Mouse (Mus musculus) retina, postnatal 1 day (tissue): ENCODE measurements around the gene Olfr1394.
"Not testable (repeated sequence)": the region's sequence is repeated elsewhere in the genome, so short reads cannot be mapped to it uniquely, and the experiment has no call there.

Experiments used
- DNase-seq: peaks from one replicate; pipeline ENCODE4 v3.0.0-alpha.2; 2012

The Olfr1394 gene

DNA sequence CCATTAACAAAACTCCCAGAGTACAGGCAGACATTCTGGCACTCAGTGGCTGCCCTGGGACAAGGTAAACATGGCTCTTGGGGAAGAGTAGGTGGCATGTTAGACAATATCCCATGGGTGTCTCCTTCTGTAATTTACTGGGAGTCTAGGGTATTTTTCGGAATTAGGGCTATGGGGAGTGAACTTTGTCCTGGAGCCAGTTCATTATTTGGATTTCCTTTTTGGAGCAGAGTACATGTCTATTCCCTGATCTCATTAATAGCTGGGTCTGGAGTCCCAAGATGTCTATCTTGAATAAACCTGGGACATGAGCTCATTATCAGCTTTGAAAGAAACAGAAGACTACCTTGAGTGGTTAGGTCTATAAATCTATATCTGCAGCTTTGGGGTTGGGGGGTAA, at the start of gene Olfr1394:
Olfr1394 (plus strand) TSS at position 301 of the 400 bp plus-strand sequence.
- no peak for DNase-seq

DNA sequence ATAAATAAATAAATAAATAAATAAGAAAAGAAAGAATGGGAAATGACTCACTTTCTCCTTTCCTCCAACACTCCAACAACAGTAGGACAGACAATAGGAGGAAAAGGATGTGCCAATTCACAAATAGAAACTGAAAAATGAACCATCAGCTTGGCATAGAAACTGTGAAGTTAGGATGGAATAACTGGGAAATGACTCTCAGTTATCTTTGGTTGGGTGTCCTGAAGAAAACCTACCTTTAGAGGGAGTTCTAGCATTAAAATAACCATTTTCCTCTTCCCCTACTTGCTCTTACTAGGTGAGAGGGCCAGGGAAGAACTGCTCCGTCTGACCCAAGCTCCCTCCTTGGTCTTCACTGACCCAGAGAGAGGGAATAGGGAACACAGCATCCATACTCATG, 48.4 kb upstream of the Olfr1394 start:
- no peak for DNase-seq

DNA sequence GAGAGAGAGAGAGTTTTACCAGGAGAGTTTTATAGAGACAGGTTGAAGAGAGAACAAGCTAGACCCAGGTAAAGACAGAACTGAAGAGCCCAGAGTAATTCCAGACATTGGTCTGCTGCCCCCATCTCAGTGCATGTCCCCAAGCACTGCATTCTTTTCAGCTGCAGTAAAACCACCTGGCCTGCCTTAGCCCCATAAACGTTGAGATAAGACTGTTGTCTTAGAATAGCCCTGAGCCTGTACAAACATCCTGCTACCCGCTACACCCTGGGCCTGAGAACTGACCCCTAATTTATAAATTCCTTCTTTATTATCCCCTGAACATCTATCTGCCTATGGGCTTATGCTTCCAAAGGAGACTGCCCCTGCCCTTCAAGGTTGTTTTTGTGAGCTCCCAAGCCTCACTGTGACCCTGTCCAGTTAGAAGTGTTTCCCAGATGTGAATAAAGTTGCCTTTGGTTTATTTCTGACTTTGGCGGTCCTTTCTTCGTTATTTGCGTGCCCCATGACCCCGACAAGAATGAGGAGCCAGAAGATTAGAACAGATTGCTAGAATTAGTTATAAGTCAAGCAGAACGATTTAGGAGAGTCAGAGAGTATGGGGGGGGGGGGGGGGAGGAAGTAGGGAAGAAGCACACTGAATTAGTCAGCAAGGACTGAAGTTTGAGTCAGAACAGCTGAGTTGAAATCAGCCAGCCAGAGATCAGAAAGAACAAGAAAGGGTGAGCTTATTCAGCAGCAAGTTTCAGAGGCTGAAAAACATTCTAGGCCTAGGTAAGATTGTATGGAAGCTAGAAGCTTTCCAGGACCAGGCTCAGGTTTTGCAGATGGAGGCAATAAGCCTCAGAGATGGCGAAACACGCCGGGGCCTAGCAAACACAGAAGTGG, 46.3 kb upstream of the Olfr1394 start:
- DNase-seq = no peak

DNA sequence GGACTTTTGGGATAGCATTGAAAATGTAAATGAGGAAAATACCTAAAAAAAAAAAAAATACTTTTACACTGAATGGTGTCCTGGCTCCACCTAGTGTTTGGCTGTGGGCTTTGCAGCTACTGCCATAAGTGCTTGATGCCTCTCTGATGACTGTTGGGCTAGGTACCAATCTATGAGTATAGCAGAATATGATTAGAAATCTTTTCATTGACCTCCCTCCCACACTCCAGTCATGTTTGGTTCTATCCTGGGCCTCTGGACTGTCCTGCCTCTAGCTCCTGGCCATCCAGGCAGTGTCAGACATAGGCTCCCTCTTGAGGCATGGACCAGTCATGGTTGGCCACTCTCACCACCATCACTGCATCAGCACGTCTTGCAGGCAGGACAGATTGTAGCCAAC, 45.3 kb upstream of the Olfr1394 start:
- DNase-seq = peak; percentile 24

DNA sequence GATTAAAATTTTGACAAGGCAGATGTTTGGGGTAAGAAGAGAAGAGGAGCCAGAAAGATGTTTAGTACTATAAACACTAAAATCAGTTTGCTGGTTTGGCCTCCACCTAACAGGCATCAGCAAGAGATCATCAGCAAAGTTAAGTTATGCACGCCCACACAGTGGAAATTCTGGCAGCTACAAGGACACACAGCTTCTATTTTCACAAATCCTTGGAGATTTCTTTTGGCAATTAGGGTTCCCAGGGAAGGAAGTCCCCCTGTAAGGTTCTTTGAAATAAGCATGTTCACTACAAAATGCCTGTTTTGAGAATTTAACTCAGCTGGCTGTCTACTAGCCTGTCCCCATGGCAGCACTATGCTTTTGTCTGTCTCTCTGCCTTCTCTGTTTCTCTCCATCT, 43.2 kb upstream of the Olfr1394 start:
- DNase-seq = no peak

DNA sequence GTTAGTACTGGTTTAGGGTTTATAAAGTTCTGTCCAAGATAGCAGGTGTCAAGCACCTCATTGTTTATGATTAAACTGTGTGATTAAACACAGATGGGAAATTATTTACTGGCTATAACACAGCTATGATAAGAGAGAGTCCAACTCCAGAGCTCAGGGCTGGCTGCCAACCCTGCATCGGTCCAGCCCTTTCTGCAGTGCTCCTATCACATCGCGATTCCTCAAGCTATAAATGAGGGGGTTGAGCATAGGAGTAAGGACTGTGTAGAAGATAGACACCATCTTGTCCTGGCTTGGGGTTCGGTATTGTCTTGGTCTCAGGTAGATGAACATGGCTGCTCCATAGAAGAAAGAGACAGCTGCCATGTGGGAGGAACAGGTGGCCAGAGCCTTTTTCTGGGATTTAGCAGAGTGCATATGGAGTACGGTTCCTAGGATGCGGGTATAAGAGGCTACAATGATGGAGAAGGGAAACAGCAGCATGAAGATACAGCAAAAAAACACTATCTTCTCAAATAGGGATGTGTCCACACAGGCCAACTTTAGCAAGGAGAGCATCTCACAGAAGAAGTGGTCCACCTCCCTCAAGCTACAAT, 41.5 kb upstream of the Olfr1394 start:
- DNase-seq = no peak

DNA sequence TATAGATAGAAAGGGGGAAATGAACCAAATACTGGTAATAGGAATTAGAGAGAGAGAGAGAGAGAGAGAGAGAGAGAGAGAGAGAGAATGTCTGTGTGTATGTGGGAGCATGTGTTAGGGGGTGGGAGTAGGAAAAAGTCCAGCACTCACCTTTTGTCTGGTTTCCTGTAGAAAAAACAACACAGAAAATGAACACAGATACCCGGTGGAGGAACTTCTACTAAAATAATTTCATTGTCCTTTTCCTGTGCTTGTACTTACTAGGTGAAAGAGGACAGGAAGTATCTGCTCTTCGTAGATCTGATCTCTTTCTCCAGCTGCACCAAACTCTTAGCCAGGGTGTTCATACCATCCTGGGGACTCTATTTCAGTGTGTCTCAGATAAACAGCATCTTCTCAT, 40.0 kb upstream of the Olfr1394 start:
- no peak for DNase-seq

DNA sequence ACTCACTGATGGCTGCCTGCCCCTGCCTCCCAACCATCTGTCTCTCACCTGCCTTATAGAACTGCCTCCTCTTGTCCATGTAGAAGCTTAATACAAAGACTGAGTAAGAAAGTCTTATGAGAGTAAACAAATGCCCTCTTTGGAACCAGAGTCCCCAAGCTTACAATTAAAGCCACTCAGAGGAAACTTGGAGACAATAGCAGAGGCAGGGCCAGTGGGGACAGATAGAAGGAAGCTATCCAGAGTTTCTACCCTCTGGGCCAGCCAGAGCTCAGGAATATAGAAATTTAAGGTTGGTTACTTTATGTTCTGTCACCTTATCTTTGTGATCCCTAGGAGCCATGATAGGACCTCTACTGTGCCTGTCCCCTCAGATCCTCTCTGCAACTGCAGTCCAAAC, 39.4 kb upstream of the Olfr1394 start, which contains the start of gene Olfr1396:
Olfr1396 (minus strand) TSS at position 101 of the 400 bp plus-strand sequence.
- no peak for DNase-seq

DNA sequence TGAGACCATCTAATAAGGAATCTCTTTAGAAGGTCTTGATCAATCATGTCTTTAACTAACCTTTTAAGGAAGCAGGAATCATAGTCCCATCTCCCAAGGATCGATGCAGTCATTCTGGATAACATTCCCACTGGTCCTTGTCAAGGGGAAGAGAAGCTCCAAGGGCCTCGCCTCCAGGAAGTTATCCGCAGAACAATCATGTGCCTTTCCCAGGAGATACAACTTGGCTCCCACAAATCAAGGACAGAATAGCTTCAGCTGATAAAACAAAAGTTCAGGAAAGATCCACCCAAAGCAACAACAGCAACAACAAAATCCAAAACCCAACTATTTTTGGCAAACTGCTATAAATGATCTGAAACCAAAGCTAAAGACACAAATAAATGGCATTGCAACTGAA, 34.5 kb upstream of the Olfr1394 start:
- DNase-seq = no peak

DNA sequence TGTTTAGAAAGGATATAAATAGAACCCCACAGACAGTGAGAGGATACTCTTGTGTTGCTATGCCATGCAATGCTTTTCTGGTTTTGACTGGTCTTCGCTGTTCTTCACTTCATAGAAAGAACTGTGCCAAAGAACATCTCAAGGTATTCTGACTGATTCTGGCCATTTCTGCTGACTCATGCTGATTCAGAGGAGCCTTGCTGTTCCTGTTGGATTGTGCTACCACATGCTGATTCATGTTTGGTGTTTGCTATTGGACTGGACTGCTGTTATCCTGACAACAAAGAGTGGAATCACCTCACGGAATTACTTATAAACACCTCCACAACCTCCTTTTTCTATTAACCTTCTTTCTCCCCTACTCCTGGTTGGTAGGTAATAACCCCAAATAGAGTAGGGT, 30.0 kb upstream of the Olfr1394 start:
- DNase-seq = no peak

DNA sequence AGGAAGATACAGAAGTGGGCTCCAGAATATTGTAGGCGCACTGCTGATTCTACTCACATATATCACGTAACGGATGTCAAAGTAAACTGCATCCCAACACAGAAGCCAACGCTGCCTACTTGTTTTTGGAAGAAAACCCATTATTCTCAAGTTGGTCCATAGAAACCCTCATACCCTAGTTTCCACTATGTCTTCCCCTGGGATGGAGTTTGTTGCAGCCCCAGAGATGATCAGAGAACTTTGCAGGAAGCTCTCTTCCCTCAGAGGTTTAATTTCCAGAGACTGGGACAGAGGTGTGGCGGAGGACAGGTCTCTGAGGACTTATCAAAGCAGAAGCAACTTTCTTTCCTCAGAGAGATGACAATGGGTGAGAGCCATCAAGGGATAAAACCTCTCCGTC, 12.2 kb upstream of the Olfr1394 start, which contains the start of gene Olfr1395:
Olfr1395 (plus strand) TSS at position 301 of the 400 bp plus-strand sequence.
- no peak for DNase-seq

DNA sequence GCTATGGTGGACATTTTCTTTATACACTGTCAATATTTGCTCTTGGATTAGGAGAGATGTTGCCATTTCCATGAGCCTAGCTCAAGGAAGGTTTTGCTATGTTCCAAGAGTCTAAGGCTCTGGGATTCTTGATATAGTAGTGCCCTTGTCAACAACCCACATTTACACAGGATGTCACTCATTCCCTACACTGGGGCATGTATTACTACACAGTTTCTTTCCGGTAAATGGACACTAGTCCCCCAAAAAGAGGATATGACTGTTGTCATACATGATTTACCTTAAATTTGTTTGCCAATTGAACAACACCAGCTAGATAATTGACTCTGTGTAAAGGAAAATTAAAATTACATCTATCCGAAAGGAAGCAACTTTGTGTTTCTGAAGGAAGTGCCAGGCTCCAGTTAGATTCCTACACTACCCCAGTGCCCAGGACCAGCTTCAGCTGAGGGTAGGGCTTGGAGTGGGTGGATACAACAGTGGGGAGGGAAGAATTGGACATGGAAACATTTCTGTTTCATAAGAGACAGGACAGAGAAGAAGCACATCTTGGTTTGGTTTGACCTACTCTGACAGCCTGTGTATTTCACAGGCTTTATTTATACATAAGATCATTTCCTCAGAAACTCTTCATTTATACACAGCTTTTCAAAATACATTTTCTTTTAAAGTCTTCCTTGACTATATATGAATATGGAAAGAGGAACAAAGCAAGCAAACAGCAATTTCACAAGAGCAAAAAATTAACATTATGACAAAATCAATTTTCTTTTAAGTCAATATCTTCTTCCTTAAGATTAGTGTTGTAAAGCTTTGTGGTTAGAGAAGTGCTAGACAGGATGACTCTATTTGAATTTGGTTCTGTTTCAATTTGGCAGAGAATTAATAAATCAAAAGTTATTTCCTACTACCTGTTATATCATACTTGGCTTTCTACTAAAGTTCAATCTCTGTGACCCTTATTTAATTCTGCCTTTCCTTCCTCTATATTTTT, 2.9 kb downstream of the Olfr1394 start:
- no peak for DNase-seq

DNA sequence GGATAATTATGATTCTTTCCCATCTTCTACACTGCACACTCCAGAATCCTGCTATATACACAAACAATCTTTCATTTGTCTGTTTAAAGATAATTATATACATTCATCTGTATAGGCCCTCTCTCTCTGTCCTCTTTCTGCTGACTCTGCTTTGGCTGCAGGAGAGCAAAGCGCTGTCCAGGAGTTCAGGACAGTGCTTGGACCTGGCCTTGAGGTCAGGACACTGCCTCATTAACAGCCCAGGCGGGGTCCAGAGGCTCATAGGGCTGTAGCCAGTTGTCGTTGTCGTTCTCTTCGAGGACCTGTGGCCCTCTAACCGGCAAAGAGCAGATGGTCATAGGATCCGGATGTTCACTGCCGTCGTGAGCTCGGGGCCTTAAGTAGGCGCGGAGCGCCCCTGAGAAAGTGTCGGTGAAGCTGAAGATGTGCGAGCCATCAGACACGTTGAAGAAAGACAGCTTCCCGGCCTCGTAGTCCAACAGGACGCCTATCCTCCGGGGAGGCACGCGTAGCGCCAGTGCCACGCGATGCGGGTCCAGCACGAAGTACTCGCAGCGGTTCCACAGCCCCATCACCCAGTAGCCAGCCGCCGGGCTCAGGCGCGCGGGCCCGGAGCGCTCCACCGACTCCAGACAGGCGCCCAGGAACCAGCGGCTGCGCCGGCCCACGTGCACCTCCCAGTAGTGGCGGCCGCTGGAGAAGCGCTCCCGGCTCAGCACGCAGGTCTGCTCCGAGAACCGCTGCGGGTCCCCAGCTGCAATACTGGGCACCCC, 14.8 kb downstream of the Olfr1394 start:
- DNase-seq = peak; percentile 39

DNA sequence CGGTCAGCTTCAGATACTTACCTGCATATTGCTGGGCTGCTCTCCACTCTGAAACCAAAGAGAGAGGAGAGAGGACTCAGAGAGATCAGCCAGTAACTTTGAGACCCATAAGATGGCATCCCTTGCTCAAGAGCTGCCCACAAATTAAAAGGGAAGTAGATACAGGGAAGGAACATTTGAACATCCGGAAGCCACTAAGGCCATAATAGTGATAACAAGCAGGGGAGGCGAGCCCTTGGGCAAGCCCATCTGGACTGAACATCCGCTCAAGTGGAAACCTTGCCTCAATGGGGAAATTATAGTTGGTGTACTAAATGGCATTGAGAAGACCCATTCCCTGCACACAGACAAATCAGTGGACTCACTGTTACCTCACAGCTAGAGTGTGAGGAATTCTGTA, 16.4 kb downstream of the Olfr1394 start:
- DNase-seq = no peak

DNA sequence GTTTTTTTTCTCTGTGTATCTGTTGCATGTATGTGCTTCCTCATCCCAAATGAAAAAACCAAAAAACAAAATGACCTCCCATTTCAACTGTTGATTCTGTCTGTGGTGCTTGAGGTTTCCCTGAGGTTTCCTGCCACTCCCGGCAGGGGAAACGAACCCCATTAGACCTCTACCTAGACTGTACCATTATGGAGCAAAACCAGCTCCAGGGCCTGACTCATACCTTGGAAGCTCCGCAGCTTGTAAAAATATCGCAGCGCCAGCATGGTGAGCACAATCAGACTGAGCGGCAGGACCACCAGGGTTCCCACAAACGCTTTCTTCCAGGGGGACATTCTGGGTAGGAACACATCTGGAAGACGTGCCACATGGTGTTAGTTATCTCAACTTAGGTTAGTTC, 21.2 kb downstream of the Olfr1394 start:
- no peak for DNase-seq

DNA sequence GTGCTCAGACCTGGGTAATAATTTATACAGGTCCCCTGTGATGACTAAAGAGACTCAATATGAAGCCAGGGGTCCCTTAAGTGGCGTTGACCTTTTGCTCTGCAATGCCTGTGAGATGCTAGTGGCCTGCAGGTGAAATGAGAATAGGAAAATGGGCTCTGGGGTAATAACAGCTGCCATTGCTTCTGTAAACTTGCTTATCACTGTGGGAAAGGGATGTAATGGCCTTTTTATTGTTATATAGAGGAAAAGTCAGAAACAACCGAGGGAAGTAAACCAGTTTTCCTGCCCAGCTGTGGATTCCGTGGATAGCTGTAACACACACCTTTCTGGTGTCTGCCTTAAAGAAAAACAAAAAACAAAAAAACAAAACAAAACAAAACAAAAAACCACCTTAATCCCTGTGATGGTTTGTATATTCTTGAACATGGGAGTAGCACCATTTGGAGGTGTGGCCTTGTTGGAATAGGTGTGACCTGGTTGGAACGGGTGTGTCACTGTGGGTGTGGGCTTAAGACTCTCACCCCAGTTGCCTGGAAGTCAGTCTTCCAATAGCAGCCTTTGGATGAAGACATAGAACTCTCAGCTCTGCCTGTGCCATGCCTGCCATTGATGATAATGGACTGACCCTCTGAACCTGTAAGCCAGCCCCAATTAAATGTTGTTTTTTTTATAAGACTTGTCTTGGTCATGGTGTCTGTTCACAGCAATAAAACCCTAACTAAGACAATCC, 22.0 kb downstream of the Olfr1394 start:
- not testable (repeated sequence) for DNase-seq

DNA sequence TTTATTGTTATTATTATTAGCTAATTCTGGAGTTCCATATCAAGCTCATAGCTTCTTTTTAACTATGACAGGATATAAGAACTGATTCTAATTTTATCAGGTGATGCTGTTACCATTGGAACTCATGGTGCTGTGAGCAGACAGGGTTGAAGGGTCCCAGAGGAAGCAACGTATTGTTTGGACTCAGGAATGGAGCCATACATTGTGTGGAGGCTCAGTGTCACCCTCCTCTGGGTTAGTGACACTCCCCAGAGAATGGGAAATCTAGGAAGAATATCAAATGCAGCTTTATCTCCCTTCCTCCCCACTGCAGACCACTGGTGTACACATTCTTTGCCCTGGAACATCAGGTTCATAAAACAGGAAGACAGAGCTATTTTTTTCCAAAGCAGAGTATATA, 29.0 kb downstream of the Olfr1394 start:
- no peak for DNase-seq

DNA sequence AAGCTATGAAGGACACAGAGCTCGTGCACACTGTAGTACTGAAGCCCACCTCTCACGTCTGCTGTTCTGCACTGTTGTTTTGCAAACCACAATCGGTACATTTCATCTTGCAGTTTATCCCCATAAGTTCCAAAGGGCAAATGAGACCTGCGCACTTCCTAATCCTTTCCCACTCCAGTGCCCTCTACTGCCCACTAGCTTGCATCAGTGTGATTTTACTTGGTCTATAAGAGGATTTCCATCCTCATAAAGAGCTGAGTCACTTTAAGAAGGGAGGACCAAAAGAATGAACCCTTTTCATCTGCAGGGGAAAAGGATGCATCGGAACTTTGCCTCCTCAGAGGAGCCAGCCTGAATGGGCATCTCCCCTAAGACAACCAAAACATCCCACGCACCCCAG, 32.3 kb downstream of the Olfr1394 start:
- DNase-seq = peak; percentile 7

DNA sequence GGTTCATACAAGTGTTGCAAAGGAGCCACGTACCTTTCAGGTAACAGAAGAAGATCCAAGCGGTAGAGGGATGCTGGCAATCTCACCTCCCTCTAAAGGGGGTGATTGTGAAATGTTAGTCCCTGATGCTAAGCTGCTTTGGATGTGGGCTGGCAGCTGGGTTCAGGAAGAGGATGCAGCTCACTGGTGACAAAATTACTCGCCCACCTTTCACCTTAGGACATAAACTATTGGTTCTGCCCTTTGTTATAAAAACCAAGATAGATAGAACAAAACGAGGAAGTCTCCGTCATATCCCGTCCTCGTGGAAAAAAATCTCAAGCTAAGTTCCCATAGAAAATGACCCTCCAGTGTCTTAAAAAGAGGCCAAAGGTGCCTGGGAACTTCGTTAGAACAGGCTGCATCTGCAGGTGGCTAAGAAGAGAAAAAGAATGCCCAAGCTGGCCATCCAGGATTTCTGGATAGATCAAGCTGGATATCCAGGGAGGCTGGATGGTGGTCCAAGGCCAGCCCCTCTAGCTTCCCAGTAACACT, 32.8 kb downstream of the Olfr1394 start, which contains the start of gene Btnl9:
Btnl9 (minus strand) TSS at position 205 of the 534 bp plus-strand sequence.
- DNase-seq = no peak

DNA sequence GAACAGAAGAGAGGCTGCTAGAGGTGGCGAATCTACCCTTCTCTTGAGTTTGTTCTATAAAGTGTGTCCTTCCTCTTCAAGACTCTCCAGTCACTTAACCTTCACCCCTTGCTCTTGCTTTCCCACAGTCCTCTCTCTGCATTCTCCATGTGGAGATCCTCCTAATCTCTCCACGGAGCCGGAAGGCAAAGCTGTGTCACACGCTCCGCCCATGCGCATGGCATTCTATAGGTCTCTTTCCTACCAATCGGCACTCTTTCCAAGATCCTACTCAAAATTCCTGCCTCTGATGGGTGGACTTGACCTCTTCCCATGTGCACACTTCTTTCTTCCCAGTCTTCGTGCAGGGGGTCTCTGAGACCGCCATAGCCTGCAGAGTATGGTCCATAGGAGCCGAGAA, 33.5 kb downstream of the Olfr1394 start:
- no peak for DNase-seq

DNA sequence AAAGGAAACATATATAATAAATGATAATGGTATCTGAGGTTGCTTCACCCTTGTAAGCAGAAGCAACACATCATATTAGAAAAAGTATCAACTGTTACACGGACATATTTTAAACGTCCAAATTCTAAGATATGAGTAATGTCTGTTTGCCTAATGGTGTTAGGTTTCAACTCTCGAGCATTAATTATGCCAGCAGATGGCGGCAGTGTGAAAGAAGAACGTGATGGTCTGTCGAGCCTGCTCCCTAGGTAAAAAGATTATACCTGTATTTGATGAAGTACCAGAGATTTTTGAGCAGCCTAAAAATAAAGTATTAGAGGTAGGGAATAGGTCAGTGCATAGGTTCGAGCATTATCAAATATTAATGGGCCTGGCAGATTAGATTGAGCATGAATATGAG, 35.6 kb downstream of the Olfr1394 start:
- peak; percentile 62 for DNase-seq
